Mouse (Mus musculus) layer of hippocampus, postnatal 14 days (tissue): ENCODE measurements around the gene Myt1l. TPM values are rescaled to one million over a fixed set of nuclear protein-coding genes. Genes with fewer than 3 reads are reported as not detected.

ENCODE experiments used
- DNase-seq, 2 experiments: peaks; one replicate each; pipeline ENCODE4 v3.0.0; 2021 to 2022; ENCODE audit warnings: low spot score in 2 of 2, mixed read lengths in 1 of 2
- total RNA-seq, 2 experiments: library from RNA; stranded (reverse); gene quantifications; 2 replicates each; pipeline ENCODE4 v1.2.3; 2021

Myt1l gene
- total RNA-seq, 2 experiments from 2014 or later: 189 to 225 TPM

DNA sequence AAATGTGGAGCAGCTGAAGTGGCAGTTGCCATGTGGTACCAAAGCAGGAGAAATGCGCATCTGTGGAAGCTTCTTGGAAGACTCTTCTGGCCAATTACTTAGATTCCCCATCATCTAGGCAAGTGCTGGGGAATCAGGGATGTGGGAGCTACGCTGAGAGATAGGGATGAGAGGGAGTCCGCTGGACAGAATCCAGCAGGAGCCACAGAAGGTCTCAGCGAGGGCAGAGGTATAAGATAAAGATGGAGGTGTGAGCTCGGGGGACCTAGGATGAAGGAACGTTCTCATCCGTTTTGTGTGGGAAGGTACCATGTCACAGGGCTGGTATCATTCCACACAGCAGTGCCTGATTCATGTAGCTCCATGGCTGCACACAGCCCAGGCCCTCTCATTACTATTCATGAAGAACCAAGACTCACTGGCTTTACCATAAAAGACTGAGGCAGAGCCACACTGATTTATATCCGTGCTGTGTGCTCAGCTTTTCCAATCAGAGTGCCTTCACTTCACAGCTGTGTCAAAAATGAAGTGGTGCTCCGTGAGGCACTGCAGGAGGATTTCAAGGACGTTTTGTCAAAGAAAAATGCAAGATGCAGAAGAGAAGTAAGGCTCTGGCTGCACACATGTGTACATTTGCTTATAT is 121.4 kb downstream of the Myt1l start:
- DNase-seq: no peak

DNA sequence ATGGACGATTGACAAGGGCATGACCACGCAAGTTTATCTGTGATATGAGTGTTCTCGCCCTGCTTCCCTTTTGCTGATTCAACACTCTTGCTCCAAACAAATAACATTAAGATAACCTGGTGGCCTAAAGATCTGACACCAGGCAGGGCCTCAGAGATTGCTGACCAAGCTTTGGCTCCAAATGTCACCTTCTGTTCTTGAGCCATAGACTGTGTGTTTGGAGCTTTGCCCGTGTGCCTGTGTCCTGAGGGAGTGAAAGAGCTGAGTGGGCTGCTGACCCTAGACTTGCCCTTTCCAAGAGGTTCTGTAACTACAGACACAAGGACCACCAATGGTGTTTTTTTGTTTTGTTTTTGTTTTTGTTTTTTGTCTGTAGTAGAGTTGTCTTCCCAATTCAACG is 124.3 kb downstream of the Myt1l start:
- DNase-seq: no peak

DNA sequence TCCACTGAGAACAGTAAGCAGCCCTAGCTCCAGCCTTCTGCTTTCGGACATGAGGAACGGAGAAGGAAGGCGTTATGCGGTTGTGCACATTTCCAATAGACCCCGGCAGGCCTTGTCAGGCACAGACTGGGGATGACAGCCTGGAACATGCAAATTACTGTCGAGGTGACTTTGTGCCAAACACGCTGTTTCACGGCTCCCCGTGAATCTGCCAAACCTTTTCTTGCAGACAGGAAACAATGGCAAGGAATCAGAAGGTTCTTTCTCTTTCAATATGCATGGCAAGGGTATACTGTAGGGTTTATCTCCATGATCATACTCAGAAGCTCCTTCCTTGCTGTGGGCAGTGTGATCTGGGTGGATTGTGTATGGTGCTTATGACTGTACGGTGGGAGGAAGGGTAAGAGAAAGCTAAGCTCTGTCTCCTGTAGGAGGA is 127.0 kb downstream of the Myt1l start:
- peak; percentile 66 to 69 for DNase-seq

DNA sequence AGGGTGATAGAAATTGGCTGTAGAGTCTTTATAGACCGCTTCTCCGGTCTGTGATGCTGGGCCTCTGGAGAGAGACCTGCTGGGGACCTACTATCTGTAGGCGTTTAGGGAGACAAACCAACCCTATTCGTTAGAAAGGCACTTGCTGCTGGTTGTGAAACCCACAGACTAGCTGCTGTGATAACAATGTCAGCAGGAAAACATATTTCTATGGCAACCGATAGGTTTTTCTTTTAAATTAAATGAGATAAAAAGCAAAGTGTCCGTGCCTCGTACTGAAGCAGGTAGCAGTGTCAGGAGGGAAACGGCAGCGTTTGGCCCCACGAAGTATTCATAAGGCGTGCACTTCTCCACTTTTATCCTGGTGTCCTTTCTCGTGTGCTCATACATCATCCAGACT is 127.5 kb downstream of the Myt1l start:
- DNase-seq: no peak

DNA sequence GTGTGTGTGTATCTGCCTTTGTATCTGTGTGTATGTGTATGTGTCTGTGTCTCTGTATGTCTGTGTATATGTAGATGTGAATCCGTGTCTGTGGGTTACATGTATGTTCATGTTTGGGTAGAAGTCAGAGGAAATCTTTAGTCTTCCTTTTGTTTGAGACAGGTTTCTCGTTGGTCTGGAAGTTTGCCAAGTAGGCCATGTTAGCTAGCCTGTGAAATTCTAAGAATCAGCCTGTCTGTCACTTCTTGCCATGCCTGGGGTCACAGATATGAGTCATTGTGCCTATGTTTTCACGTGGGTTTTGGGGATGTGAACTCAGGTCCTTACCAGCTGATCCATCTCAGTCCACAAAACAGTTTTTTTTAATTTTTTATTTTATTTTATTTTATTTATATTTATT is 128.9 kb downstream of the Myt1l start:
- DNase-seq: no peak

DNA sequence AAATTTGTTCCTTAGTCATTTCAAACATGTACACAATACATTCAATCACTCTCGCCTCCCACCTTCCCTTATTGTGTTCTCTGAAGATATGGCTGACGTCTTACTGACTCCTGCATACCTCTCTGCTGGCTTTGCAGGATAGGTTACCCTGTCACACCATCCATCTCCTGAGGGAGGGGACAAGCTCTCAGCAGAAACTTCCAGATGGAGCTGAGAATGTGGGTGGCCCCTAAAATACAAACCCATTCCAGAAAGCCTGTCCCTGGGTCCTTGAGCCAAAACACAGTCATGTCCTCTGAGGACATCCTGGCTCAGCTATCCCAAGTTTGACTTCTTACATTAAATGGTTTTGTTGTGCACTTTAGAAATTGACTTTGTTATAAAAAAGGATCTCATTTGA is 129.7 kb downstream of the Myt1l start:
- DNase-seq: no peak

DNA sequence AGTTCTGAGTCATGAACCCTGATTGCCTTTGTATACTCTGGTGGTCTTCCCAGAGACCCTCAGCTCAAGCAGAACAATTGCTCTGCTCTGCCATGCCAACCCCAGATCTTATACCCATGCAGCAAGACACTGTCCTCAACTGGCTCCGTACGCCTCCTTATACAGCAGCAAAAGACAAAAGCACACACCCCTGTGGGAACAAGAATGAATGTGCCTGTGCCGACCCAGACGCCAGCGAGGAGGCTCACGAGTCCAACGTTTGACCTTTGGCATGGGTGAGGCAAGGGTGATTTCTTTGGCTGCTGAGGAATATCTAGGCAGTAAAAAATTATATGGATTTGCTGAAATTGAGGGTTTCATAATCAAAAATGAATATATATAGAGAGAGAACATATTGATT is 143.8 kb downstream of the Myt1l start:
- DNase-seq: no peak

DNA sequence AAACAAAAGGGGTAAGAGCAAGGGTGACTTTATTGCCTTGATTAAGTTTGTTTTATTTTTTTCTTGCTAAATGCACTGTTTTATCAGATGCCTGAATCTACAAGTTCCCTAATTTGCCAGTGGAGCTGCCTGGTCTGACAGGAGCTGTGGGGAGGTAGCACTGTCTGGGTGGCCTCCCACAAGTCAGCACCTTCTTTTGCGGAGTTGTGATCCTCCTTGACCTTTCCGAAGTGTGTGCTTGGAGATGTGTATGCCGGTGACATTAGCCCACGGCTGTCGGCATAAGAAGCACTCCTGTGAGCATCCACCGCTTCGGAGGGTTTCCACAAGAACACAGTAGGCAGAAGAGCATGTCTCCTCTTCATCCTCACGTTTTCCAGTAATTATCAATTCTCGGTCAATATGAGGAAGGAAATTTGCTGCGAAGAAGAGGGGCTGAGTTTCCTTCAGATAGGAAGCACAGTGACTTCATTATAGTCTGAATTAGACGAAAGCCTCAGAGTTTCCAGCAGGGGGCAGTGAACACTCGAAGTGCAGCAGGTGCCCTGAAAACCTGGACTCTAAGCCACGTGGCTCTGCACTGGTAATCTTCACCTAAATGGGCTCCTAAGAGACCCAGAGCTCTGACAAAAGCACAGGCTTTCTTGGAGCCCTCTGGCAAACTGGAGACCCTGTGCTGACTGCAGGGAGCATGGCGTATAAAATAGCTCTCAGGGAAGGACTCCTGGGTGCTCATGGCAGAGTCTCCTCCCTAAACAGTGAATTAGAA is 147.6 kb downstream of the Myt1l start:
- DNase-seq: peak; percentile 58 to 74

DNA sequence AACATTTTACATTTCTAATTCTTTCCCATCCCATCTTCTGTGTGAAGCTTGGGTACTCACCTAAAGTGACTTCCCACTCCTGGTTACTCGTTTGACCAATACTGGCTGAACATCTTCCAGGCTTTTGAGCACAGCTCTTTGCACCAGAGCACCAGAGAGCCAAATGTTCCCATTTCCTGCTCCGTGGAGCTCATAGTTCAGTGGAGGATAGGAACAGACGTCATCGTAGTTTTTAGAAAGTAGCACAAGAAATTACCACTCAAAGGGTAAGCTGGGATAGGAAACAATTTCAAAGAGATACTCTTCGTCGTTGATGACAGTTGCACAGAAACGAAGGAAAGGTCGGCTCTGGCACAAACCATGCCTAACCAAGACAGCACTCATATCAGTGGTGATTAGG is 154.2 kb downstream of the Myt1l start:
- DNase-seq: no peak

DNA sequence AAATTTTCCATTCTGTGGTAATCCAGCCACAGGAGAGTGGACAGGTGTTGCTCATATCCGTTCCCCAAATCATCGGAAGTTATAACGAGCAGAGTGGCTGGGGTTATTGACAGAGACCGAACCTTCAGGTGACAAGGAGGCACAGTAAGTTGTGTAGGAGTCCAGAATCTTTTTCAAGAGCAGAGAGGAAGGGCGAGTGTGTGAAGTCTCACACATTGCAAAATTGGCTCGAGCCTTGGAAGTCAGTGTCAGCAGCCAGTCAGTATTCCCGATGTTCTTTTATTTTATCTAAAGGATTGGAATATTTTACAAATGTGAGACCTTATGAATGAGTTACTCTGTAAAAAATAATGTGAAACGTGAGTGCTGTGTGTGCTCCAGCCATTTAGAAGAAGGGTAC is 154.8 kb downstream of the Myt1l start:
- DNase-seq: no peak

DNA sequence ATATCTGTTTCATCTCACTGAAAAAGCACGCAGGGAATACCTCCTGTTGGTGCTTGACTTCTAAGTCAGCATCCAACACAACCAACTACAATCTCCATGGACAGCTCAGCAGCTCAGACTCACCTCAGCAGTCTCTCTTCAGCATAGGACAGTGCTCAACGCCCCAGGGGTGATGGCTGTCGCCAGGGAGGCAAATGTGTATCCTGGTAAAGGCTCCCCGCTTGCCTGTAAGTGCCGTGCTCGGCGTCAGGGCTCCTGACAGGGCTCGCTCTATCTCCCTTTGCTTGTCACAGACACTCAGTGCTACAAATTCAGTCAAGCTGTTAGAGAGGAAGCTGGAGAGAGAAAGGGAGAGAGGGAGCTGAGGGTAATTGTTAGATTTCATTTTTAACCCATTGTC is 158.1 kb downstream of the Myt1l start:
- no peak for DNase-seq

DNA sequence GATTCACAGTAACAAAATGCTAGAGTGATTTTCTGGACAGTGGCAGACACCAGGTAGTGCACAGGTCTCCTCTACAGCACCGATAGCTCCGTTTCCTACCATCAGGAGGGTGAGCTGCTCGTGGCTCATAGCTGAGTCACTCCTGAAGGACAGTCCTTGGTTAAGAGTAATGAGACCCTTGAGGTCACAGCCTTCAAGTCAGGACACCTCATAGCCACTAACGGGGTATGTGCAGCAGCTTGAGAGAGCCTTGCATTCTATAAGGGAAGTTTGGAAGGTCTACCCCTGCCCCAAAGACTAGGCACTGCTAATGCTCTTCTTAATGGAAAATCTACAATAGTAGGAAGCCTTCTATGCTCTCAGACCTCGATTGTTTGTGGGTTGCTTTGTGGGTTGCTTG is 163.4 kb downstream of the Myt1l start:
- no peak for DNase-seq

DNA sequence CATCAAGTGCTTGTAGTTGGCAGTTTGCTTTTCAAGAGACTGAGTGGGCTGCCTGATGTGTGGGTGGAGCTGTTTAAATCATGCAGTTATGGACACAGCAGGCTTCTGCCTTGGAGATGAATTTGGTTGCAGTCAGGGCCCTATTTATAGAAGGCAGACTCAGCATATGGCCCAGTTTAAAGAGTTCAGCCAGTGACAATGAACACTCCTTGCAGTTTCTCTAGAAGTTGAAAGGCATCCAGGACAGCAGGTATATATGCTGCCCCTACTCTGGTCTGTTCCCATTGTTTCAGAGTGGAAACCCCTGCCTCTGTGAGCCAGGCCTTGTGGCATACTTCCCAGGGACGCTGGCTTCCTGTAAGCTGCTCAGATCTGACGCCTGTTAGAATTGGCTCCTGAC is 167.0 kb downstream of the Myt1l start:
- peak; percentile 55 to 76 for DNase-seq

DNA sequence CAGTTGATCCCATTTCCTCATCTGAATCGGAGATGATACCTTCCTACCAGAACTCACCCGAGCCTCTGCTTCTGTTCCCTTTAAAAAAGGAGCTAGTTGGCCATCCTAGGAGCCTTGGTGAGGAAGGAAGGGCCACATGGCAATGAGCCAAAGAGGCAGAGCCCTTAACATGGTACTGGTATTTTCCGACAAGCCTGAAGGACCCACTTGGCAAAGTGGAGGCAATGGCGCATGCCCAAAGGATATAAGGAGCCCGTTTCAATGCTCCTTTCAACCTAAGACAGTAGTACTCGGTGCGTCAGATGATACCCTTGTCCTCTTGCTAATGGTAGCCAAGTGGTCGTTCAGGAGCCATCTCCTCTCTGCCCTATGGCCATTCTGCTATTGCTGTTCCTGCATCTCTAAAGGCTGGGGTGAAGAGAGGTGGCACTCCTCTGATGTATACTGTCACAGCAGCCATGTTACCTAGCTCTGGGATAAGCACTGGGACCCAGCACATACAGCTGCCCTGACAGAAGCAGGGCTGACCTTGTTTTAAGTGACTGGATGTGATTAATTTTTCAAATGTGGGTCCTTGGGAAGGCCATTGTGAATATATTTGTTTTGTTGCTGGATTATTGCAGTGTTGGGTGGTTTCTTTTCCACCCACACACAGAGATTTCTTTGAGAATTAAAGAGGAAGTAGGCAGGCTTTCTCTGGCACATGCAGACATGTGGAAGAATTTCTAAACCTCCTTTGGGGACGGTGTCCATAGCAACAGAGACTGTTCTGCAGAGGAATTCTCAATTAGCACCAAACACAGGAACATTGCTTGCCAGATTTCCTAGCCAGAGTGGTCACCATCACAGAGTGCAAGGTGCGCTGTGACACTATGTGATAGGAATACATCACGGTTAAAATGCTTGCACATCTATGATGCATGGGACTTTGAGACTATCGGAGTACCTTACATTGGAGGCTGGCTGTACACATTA is 169.6 kb downstream of the Myt1l start:
- peak; percentile 54 to 82 for DNase-seq

DNA sequence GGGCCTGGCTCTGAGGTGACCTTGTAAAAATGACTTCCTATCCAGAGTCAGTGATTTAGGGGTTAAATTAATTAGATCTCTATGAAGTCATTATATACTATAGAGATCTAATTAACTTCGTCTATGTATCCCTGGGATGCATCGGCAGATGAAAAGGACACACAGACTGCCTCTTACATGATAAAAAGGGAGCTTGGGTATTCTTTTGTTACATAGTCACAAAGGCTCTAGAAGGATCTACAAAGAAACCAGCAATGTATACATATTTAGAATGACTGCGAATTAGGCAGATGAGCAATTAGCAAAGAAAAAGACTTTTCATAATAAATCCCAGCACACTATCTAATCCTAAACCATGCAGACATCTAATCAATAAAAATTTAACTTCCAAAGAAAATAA is 170.4 kb downstream of the Myt1l start:
- no peak for DNase-seq

DNA sequence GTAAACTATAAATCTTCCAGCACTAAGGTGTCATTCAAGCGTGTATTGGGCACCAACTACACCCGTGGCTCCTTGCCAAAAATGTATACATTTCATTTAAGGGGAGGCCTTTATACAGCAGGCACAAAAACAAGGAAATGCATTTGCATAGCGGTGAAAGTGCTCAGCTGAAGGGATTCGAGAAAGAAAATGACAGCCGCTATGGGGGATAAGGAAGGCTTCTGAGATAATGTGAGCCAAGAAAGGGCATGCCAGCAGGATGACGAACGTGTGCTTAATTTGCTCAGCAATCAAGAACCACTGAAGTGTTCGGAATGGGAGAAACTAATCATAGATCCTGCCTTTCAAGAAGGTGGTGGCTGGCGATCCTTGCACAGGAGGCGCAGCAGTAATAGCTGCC is 170.8 kb downstream of the Myt1l start:
- peak in 1 of 2 experiments; percentile 52 for DNase-seq

DNA sequence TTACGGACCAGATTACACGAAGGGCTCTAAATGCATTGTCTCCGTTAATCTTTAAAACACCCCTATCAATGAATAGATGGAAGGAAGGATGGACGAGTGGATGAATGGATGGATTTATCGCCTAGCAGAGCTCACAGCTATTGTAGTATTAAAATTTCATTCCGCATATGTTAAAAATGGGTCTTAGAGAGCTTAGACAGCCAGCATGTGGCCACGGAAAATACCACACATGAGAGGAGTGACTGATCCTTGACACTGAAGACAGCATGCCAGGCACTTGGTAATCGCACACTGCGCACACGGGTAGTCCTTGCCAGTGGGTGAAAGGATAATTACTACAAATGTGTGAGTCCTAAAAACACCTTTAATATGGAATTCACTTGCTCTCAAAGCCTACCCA is 171.2 kb downstream of the Myt1l start:
- no peak for DNase-seq

DNA sequence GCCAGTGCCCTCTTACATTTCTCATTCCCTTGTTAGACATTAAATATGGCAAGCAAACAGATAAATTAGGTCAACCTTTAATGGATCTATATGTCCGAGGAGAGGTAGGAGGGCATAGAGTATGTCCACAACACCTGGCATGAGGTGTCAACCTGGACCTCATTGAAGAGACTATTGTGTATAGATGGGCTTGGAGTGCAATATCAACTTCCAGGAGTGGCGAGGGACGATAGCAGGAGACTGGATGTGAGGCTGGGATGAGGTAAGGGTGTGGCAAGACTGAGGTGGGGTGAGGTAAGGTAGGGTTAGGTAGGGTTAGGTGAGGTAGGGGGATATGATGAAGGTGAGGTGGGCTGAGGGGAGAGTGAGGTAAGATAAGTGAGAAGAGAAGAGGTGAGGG is 171.8 kb downstream of the Myt1l start:
- no peak for DNase-seq

DNA sequence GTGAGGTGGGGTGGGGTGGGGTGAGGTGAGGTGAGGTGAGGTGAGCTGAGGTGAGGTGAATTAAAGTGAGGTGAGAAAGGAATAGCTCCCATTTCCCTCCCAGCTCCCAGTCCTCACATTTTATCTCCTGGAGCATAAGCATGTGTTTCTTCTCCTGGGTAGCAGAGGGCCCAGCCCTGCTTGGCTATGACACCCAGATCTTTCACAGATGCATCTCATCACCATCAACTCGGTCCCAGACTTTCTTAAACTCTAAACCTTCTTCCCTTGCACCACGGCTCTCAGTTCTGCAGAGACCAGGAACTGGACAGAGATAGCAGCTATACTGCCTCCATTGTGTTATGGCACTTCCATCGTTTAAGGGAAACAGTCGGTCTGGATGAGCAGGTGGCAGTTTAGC is 172.9 kb downstream of the Myt1l start:
- no peak for DNase-seq

DNA sequence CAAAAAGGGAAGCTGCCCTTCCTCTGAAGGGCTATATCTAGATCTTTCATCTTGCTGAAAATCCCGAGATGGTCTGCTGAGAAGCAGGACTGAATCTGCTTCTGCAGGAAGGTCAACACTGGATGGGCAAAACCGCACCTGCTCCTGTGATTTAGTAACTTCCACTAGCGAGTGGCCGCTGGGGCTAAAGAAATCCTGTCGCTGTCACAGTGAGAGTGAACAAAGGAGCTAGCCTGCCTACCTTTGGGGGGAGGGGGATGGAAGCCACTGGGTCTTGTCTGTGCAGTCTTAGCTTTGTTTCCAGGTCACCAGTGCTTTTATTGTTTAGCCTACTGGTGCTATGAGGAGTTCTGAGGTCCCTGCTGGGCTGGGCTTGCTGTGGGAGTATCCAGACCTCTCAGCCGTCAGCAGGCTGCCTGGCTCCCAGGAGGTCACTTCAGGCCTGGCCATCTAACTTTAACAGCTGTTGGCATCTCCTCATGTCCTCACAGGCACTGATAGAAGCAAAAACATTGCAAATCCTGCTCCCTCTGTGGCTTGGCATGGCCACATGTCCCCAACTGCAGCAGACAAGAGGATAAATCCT is 173.6 kb downstream of the Myt1l start:
- no peak for DNase-seq

DNA sequence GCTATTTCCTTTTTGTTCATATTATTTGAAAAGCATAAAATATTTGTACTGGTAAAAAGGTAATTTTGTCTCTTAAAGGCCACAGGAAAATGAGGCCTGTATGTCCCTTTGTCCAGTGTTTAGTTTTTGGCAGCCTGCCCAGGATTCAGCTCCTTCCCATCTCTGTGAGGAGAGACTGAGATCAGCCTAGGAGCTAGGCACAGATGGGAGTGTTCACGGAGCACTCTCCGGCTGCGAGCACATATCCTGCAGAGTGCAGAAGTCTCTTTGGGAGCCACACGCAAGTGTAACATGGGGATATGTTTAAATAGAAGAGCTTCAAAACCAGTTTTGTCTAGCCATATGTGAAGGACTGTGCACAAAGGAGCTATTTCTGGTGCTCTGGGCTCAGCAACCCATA is 174.4 kb downstream of the Myt1l start:
- peak in 1 of 2 experiments; percentile 55 for DNase-seq
